Mouse (Mus musculus) adrenal gland, postnatal 4 days (tissue): ENCODE data around the gene Rnf187. TPM values are rescaled to one million over a fixed set of nuclear protein-coding genes. Genes with fewer than 3 reads are reported as not detected.
A peak's percentile ranks its signal among the peaks of the same experiment; 100 is the strongest.

Experiments used
- DNase-seq, 2 experiments: peaks; one replicate each; pipeline ENCODE4 v3.0.0; 2021 to 2022; ENCODE audit warnings: low spot score in 2 of 2, mixed read lengths in 2 of 2
- long read RNA-seq, 2 experiments: library from polyadenylated mRNA; stranded (forward); transcript quantifications; one replicate each; pipeline ENCODE4 v2.0.0; 2021
- total RNA-seq, 2 experiments: library from RNA; stranded (reverse); gene quantifications; 2 replicates each; pipeline ENCODE4 v1.2.3; 2021

The Rnf187 gene
- 100 to 1,000 TPM; 171 to 181 TPM for total RNA-seq
- long read RNA-seq, experiment 1, transcript Rnf187-201 (4 exons, 1,949 nt) = major isoform, 341 of 384 reads
- long read RNA-seq, experiment 1, partial matches to known transcripts = 14 of 384 reads
- long read RNA-seq, experiment 1, other reads (novel, unspliced or antisense) = 29 of 384 reads
- long read RNA-seq, experiment 2, transcript Rnf187-201 (4 exons, 1,949 nt) = major isoform, 454 of 552 reads
- long read RNA-seq, experiment 2, partial matches to known transcripts = 48 of 552 reads
- long read RNA-seq, experiment 2, other reads (novel, unspliced or antisense) = 50 of 552 reads

GRCm38 (mm10) chr11:58938322-58939087 lies at the start of gene Rnf187:
TSS of gene Rnf187 (minus strand) at chr11:58938916.
- peak; percentile 80 to 81 for DNase-seq

DNA sequence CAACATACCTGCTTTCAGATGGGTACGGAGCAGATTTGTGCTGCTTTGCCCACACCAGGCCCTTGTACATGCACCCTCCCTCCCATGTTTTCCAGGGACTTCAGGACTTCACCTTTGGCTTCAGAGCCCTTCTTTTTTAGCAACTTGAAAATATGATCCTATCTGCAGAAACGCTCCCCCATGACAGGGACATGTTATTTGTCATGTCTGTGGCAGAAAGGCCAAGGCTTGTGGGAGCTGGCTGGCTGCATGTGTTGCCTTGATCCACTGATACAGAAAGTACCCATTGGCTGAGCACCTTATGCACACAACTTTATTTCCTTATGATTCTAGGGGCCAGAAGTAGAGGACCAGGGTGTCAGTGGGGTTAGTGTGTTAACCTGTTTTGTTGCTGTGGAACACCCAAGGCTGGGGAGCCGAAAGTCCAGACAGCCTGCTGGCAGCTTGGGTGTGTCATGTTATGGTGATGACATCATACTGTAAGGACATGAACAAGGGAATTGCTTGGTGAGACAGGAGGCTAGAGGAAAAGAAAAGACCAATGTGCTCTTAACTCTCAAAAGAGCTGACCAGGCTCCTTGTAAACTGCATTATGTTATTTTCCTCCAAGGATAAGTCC lies 46.7 kb upstream of the Rnf187 start:
- no peak for DNase-seq

DNA sequence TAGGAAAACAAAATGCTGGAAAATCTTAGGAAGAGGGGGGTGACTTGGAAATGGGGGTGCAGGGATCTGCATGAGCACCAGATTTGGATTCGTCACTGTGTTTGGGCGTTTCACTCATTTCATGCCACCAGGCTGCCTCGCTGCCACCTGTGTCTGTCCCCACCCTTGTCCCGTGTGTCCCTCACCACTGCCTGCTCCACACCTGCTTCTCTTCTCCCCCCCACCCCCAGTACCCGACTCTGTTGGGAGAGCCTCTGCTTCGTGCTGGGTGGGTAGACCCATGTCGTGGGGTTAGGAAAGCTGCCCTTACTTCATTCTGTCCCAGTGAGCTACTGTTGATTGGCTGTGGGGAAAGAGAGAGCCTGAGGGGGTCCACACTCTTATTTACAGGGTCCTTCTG lies 45.9 kb upstream of the Rnf187 start:
- no peak for DNase-seq

DNA sequence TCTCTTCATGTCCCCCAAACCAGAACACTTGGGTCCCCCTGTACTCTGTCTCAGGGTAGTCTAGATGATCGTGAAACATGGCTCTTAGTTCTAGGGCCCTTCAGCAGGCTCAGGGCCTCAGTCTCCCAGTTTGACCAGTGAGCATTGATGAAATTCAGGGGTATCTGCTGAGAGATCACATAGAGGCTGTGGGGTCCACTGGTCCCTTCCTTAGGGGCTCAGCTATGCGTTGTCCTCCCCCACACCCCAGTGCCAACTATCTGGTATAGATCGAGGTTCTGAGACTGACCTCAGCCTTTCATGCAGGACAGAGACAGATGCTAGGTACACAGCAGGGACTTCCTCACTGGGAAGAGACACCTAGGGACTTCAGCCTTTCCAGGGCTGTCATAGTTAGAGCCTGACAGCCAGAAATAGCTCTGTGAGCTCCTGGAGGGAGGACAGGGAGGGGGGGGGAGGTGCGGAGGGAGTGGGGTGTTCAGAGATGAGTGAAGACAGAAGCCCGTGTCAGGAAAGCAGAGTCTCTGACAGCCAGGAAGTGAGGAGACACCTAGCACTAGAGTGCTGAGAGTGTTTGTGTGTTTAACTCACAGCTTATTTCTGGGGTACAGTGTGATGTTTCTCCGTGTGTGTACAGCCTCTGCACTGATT lies 45.1 kb upstream of the Rnf187 start:
- no peak for DNase-seq

DNA sequence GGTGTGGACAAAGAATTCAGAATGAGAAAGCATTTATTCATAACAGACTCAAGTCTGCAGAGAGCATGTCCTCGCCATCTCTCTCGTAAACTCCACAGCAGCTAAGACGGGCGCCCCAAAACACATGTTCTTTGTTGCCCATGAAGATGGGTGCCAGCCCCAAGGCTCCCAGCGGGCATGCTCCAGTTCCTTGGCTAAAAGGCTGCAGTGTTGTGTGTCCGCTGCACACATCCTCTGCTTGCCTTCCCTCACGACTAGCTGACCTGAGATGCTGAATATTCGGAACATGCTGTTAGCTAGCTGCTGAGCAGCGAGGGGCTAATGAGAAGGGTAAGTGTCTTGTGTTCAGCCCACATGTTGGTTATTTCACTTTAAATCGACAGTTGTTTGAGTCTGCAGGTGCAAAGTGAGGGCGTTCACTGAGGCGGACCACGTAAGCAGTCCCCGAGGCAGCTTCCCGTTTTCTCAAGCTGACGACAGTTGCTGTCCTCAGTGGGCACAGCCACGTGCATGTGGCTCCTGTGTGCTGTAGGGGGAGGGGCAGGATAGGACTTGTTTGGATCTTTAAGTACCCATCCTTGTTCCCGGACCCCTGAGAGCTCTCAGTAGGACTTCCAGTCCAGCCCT lies 43.9 kb upstream of the Rnf187 start:
- no peak for DNase-seq

GRCm38 (mm10) chr11:58981541-58982447 lies 43.1 kb upstream of the Rnf187 start:
- DNase-seq = no peak

- DNase-seq = no peak
These were observed 41.8 kb upstream of the Rnf187 start for GRCm38 (mm10) chr11:58980381-58980990.

DNA sequence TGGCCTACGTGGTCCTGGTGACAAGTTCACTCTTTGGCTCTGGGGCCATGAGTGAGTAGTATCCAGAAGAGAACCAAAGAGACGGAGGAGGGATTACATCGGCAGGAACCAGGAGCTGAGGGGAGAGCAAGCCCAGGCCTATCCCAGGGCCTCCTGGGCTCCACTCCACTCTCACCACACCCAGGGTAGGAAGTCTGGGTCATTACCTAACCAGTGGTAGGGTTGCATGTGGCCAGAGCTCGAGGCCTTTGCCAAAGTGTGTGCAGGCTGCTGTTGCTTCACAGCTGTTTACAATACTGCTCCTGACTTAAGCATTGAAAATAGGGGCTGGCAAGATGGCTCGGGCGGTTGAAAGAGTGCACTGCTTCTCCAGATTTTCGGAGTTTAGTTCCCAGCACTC lies 40.9 kb upstream of the Rnf187 start:
- DNase-seq = no peak

DNA sequence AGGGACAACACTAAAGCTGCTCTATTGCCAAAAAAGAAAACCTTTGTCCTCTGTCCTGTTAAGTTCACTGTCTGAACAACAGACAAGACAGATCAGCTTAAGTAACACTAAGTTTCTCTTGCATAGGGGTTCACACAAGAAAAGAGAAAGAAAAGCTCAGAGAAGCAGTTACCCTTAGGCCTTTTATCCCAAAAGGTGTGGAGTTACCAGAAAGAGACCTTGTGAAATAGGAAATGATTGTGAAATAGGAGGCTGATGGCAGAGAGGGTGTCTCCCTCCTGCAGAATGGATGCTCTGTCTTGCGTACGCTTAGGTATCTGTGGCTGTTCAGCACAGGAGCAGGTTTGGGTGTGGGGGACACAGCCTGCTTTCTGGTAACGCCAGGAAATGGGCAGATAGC lies 40.5 kb upstream of the Rnf187 start:
- DNase-seq = no peak

DNA sequence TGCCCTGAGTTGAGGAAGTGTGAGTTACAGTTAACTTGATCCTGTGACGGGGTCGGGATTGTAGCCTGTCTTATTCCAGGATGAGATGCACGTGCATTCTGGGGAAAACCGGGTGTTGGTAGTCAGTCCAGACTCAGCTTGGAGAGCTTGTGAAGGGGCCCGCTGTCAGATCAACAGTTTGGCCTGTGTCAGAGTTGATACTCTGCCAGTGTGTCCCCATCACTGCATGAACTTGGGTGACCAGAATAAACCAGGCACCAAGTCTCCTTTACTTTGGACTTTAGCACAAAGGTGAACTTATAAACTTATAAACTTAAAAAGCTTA lies 40.0 kb upstream of the Rnf187 start:
- DNase-seq = no peak

DNA sequence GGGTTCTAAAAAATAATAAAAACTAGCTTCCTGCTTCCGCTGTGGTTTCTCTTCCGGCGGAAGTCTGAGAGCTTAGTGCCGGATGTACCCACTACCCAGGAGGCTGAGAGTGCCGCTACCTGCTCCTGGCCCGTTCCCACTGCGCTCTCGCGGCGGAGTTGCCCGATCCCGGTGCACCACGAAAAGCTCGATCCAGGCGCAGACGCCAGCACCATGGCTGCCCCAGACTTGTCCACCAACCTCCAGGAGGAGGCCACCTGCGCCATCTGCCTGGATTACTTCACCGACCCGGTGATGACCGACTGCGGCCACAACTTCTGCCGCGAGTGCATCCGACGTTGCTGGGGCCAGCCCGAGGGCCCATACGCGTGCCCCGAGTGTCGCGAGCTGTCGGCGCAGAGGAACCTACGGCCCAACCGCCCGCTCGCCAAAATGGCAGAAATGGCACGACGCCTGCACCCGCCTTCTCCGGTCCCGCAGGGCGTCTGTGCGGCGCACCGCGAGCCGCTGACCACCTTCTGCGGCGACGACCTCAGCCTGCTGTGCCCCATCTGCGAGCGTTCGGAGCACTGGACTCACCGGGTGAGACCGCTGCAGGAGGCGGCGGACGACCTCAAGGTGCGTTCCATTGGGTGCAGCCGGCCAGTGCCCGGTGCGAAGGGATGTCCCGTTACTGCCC lies 39.5 kb upstream of the Rnf187 start, which contains the start of gene Trim11:
TSS of gene Trim11 (plus strand) at position 67 of the 679 bp plus-strand sequence.
- peak in 1 of 2 experiments; percentile 21 for DNase-seq

- no peak for DNase-seq
These were observed 38.9 kb upstream of the Rnf187 start for GRCm38 (mm10) chr11:58977607-58978026.

GRCm38 (mm10) chr11:58977150-58977549 lies 38.4 kb upstream of the Rnf187 start:
- no peak for DNase-seq

DNA sequence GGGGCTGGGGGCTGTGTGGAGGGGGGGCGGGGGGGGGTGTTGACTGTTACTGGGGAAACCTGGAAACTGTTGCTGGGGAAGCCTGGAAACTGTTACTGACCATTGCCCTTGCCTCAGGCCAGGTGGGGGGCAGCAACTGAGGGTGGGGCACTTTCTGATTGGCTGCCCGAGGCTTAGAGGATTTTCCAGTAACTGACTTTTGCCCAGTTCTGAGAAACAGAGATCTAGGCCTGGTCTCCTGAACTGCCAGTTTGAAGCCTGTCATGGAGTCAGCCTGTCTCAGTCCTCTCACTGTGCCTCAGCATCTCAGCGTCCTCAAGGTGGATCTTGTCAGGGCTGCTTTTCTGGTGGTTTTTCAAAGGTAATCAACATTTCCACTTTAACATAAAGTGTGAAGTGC lies 35.7 kb upstream of the Rnf187 start:
- no peak for DNase-seq

DNA sequence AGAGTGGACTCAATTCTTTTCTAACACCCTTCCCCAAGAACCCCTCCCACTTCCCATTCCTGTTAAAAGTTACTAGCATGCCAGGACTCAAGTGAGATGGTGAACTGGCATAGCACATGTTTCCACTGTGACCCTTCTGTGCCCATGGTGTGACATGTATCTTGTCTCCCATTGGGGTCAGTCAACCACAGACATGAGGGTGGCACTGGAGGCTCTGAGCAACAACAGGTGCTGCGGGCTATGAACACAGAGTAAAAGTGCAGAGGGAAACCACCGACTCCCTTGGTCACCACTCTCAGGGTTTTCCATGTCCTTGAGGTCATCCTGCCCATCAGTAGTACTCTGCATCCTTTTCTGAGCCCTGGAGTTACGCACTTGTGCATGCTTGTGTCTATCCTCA lies 33.1 kb upstream of the Rnf187 start:
- DNase-seq = no peak

GRCm38 (mm10) chr11:58970831-58971530 lies 32.3 kb upstream of the Rnf187 start:
- no peak for DNase-seq

- no peak for DNase-seq
These were observed 30.9 kb upstream of the Rnf187 start for GRCm38 (mm10) chr11:58969659-58970058.

DNA sequence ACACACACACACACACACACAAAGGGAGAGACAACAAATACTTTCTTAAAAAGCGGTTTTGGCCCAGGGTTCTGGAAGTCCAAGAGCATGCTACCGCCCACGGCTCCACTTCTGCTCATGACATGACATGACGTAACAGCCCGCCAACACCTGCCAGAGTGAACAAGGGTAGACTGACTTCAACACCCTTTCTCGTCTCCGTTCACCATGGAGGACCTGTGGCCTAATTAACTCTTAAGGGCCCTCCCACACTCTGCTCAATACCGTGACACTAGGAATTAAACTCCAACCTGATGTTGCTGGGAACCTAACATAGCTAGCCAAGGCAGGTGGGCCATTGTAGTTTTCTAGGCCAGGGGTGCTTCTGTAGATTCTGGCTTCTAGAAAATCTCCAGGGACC lies 30.3 kb upstream of the Rnf187 start:
- no peak for DNase-seq

DNA sequence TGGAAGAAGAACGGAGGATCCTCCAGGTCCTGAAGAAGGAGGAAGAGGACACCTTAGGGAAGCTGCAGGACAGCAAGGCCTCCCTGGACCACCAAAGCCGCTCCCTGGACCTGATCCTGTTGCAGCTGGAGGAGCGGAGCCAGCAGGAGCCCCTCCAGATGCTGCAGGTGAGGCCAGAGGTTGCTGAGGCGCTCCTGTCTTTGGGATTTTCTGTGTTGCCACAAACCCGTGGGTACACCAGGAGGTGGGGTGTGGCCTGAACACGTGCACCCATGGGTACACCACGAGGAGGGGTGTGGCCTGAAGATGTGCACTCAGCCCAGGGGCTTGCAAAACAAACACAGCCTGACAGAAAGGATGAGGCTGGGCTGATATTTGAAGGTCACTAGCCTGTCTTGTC lies 29.8 kb upstream of the Rnf187 start:
- no peak for DNase-seq
